ENCODE assay signal across 11 mouse cellular contexts in genomic region chr14:86395531-86395930, GRCm38 (mm10).
DNase-seq lines count a peak whose midpoint lies in the region; ATAC-seq lines count a peak whose summit lies in the region.
"Had no signal": no experiment of that assay in that cellular context is flagged by ENCODE, and none has a peak within 500 bp of the region (broad histone marks: within the 10 kb centered on the region; RNA-seq: fewer than 3 reads in every experiment).

No protein-coding gene starts in this region.

- H3K9ac ChIP-seq in kidney, embryonic 15.5 days: no peak overlapping the region
- no peak overlapping the region for H3K9ac ChIP-seq in forebrain, embryonic 12.5 days
- H3K9ac ChIP-seq: liver, embryonic 14.5 days had no signal

- no peaks in the 10 kb centered on the region for H3K9me3 ChIP-seq in kidney, embryonic 15.5 days (replicated peaks)
- no peaks in the 10 kb centered on the region for H3K9me3 ChIP-seq in embryonic facial prominence, embryonic 10.5 days
- no peaks in the 10 kb centered on the region for H3K9me3 ChIP-seq in forebrain, embryonic 12.5 days
- no peaks in the 10 kb centered on the region for H3K9me3 ChIP-seq in midbrain, embryonic 10.5 days (replicated peaks)

- WGBS in kidney, embryonic 15.5 days: 34% methylated on average over 10 of the region's 10 CpGs
- WGBS in embryonic facial prominence, embryonic 10.5 days: 18% methylated on average over 10 of the region's 10 CpGs
- whole genome bisulfite sequencing in forebrain, embryonic 12.5 days: 14% methylated on average over 10 of the region's 10 CpGs
- 19% methylated on average over 10 of the region's 10 CpGs for WGBS in midbrain, embryonic 10.5 days

- H3K4me2 ChIP-seq in kidney, embryonic 15.5 days: peak overlapping the region; percentile 25
- H3K4me2 ChIP-seq in forebrain, embryonic 12.5 days: peak overlapping the region; percentile 48

- H3K27me3 ChIP-seq in kidney, embryonic 15.5 days: peaks cover 15% of the 10 kb centered on the region; the same call in 1 of the 2 replicates
- peaks cover 30% of the 10 kb centered on the region for H3K27me3 ChIP-seq in embryonic facial prominence, embryonic 10.5 days (replicated peaks; ENCODE audit: low read depth, poor library complexity, severe bottlenecking)
- no peaks in the 10 kb centered on the region for H3K27me3 ChIP-seq in forebrain, embryonic 12.5 days
- peaks cover 24% of the 10 kb centered on the region for H3K27me3 ChIP-seq in midbrain, embryonic 10.5 days (ENCODE audit: low read depth, poor library complexity, severe bottlenecking)

- ATAC-seq in kidney, embryonic 15.5 days (replicated peaks; ENCODE audit: low FRiP score): no peak
- ATAC-seq in forebrain, embryonic 12.5 days (ENCODE audit: low FRiP score): peak; percentile 52
- no peak for ATAC-seq in megakaryocyte progenitor cell, adult 5-6 weeks (replicated peaks; ENCODE audit: poor library complexity)

- no peaks in the 10 kb centered on the region for H3K36me3 ChIP-seq in kidney, embryonic 15.5 days
- no peaks in the 10 kb centered on the region for H3K36me3 ChIP-seq in embryonic facial prominence, embryonic 10.5 days (replicated peaks)
- H3K36me3 ChIP-seq in forebrain, embryonic 12.5 days (replicated peaks): no peaks in the 10 kb centered on the region
- H3K36me3 ChIP-seq in midbrain, embryonic 10.5 days: no peaks in the 10 kb centered on the region

- no peak overlapping the region for H3K4me3 ChIP-seq in kidney, embryonic 15.5 days (replicated peaks)
- peak overlapping the region; percentile 6; the same call in 1 of the 2 replicates for H3K4me3 ChIP-seq in embryonic facial prominence, embryonic 10.5 days
- H3K4me3 ChIP-seq in forebrain, embryonic 12.5 days (replicated peaks): peak overlapping the region; percentile 21
- peak overlapping the region; percentile 39; the same call in 1 of the 2 replicates for H3K4me3 ChIP-seq in midbrain, embryonic 10.5 days

- peaks cover 8% of the 10 kb centered on the region; the same call in 1 of the 2 replicates for H3K4me1 ChIP-seq in kidney, embryonic 15.5 days
- peaks cover 8% of the 10 kb centered on the region for H3K4me1 ChIP-seq in embryonic facial prominence, embryonic 10.5 days
- peaks cover 19% of the 10 kb centered on the region for H3K4me1 ChIP-seq in forebrain, embryonic 12.5 days
- peaks cover 11% of the 10 kb centered on the region for H3K4me1 ChIP-seq in midbrain, embryonic 10.5 days

- no peak overlapping the region for H3K27ac ChIP-seq in kidney, embryonic 15.5 days
- H3K27ac ChIP-seq in embryonic facial prominence, embryonic 10.5 days (replicated peaks): no peak overlapping the region
- H3K27ac ChIP-seq in forebrain, embryonic 12.5 days: peak overlapping the region; percentile 59; the same call in 1 of the 2 replicates
- H3K27ac ChIP-seq in midbrain, embryonic 10.5 days (replicated peaks): no peak overlapping the region
- H3K27ac ChIP-seq: liver, embryonic 14.5 days had no signal

- DNase-seq in kidney, postnatal 4 days: no peak
- no peak for DNase-seq in embryonic facial prominence, embryonic 10.5 days (ENCODE audit: low spot score)
- peak; percentile 11 for DNase-seq in midbrain, embryonic 10.5 days (ENCODE audit: low spot score)
- DNase-seq in gastrocnemius, postnatal 10 days: no peak
- DNase-seq in yolk sac, embryonic 10.5 days (ENCODE audit: low spot score): no peak
- DNase-seq: adrenal gland, postnatal 25 days; kidney, postnatal 14 days had no signal
